30 mouse cellular contexts compared by ENCODE assay signal in genomic region chr6:27317422-27317821, GRCm38 (mm10).
DNase-seq lines count a peak whose midpoint lies in the region; ATAC-seq and TF ChIP-seq lines count a peak whose summit lies in the region.
"Had no signal": no experiment of that assay in that cellular context is flagged by ENCODE, and none has a peak within 500 bp of the region (broad histone marks: within the 10 kb centered on the region; RNA-seq: fewer than 3 reads in every experiment).

No protein-coding gene starts in this region.

- H3K4me3 ChIP-seq in forebrain, postnatal 0 days (ENCODE audit: low read depth, low read length), result no peak overlapping the region
- H3K4me3 ChIP-seq in forebrain, embryonic 16.5 days (replicated peaks; ENCODE audit: low read length), result no peak overlapping the region
- H3K4me3 ChIP-seq: embryonic facial prominence, embryonic 12.5 days; gastrocnemius, adult 2 months; heart, embryonic 12.5 days; kidney, embryonic 15.5 days; limb, embryonic 10.5 days; limb, embryonic 15.5 days; liver, embryonic 13.5 days; megakaryocyte, embryonic 14.5 days had no signal

- H3K36me3 ChIP-seq in forebrain, postnatal 0 days (ENCODE audit: insufficient read depth), result no peaks in the 10 kb centered on the region
- H3K36me3 ChIP-seq in forebrain, embryonic 16.5 days (ENCODE audit: control insufficient read depth, insufficient read depth), result no peaks in the 10 kb centered on the region
- H3K36me3 ChIP-seq: embryonic facial prominence, embryonic 12.5 days; G1E; heart, embryonic 12.5 days; kidney, embryonic 15.5 days; limb, embryonic 10.5 days; limb, embryonic 15.5 days; liver, embryonic 13.5 days had no signal

- no peak for TF ChIP-seq CTCF in forebrain, postnatal 0 days (IDR thresholded peaks at IDR 0.05; ENCODE audit: low read depth)

- H3K9me3 ChIP-seq in forebrain, postnatal 0 days (ENCODE audit: low read length), result no peaks in the 10 kb centered on the region
- H3K9me3 ChIP-seq in forebrain, embryonic 16.5 days (ENCODE audit: control insufficient read depth, low read length), result no peaks in the 10 kb centered on the region
- H3K9me3 ChIP-seq: embryonic facial prominence, embryonic 12.5 days; G1E; heart, embryonic 12.5 days; kidney, embryonic 15.5 days; limb, embryonic 10.5 days; limb, embryonic 15.5 days; liver, embryonic 13.5 days; megakaryocyte, embryonic 14.5 days had no signal

- DNase-seq in forebrain, postnatal 0 days, result peak; percentile 8
- DNase-seq in left cerebral cortex, postnatal 4 days, result peak; percentile 4
- no peak for DNase-seq in left cerebral cortex, postnatal 25 days (ENCODE audit: low spot score in 2 of 2)
- peak; percentile 32 to 44 for DNase-seq in right cerebral cortex, postnatal 10 days (ENCODE audit: low spot score in 2 of 2)
- no peak for DNase-seq in right cerebral cortex, adult 2 months (ENCODE audit: low spot score in 2 of 2)
- DNase-seq in adrenal gland, adult 8-10 months, result no peak
- DNase-seq in embryo, embryonic 11 days, result no peak
- DNase-seq: adrenal gland, postnatal 14 days; cerebellum, adult 18-20 months; gastrocnemius, adult 2 months; gastrocnemius, postnatal 36 days; heart, adult 18-20 months; heart, postnatal 4 days; kidney, adult 18-20 months; kidney, postnatal 25 days; liver, embryonic 13.5 days; lung, adult 18-20 months; lung, postnatal 4 days; right cerebral cortex, postnatal 14 days had no signal

- H3K4me2 ChIP-seq in forebrain, postnatal 0 days (ENCODE audit: low read depth), result no peak overlapping the region
- no peak overlapping the region for H3K4me2 ChIP-seq in forebrain, embryonic 16.5 days (ENCODE audit: low read length)
- H3K4me2 ChIP-seq: embryonic facial prominence, embryonic 12.5 days; heart, embryonic 12.5 days; kidney, embryonic 15.5 days; limb, embryonic 15.5 days; liver, embryonic 13.5 days had no signal

- no peaks in the 10 kb centered on the region for H3K27me3 ChIP-seq in forebrain, postnatal 0 days (ENCODE audit: insufficient read depth, low read length)
- no peaks in the 10 kb centered on the region for H3K27me3 ChIP-seq in forebrain, embryonic 16.5 days (replicated peaks; ENCODE audit: control insufficient read depth, insufficient read depth, low read length)
- H3K27me3 ChIP-seq: embryonic facial prominence, embryonic 12.5 days; heart, embryonic 12.5 days; kidney, embryonic 15.5 days; limb, embryonic 15.5 days; liver, embryonic 13.5 days; megakaryocyte, embryonic 14.5 days; Patski had no signal

- ATAC-seq in forebrain, postnatal 0 days, result peak; percentile 60
- ATAC-seq in forebrain, embryonic 16.5 days, result no peak
- ATAC-seq: forebrain, embryonic 14.5 days; lung, postnatal 0 days; Patski had no signal

- intact Hi-C loops in left cerebral cortex, postnatal 4 days (cut with DNase I), result no loop called here
- intact Hi-C loops in left cerebral cortex, postnatal 25 days (cut with DNase I), result no loop called here

- WGBS in forebrain, postnatal 0 days, result 66% methylated on average over 3 of the region's 3 CpGs
- 64% methylated on average over 3 of the region's 3 CpGs for WGBS in forebrain, embryonic 16.5 days

- no peak overlapping the region for H3K9ac ChIP-seq in forebrain, postnatal 0 days
- no peak overlapping the region for H3K9ac ChIP-seq in forebrain, embryonic 16.5 days (replicated peaks; ENCODE audit: low read depth, low read length)
- H3K9ac ChIP-seq: embryonic facial prominence, embryonic 12.5 days; heart, embryonic 12.5 days; kidney, embryonic 15.5 days; limb, embryonic 15.5 days; liver, embryonic 13.5 days had no signal

- no peak overlapping the region for H3K27ac ChIP-seq in forebrain, postnatal 0 days (ENCODE audit: low read depth, low read length)
- H3K27ac ChIP-seq in forebrain, embryonic 16.5 days (ENCODE audit: low read length), result no peak overlapping the region
- H3K27ac ChIP-seq: embryonic facial prominence, embryonic 12.5 days; gastrocnemius, adult 2 months; kidney, embryonic 15.5 days; limb, embryonic 10.5 days; limb, embryonic 15.5 days; liver, embryonic 13.5 days had no signal

- no peaks in the 10 kb centered on the region for H3K4me1 ChIP-seq in forebrain, postnatal 0 days (ENCODE audit: insufficient read depth)
- H3K4me1 ChIP-seq in forebrain, embryonic 16.5 days (replicated peaks; ENCODE audit: control insufficient read depth, insufficient read depth, low read length), result no peaks in the 10 kb centered on the region
- H3K4me1 ChIP-seq: embryonic facial prominence, embryonic 12.5 days; heart, embryonic 12.5 days; kidney, embryonic 15.5 days; liver, embryonic 13.5 days; megakaryocyte, embryonic 14.5 days had no signal

Comparison
In these comparisons a context has a peak if more than half of its experiments do, and no peak if none do; other contexts are left out.
1. DNase-seq: peak in forebrain, postnatal 0 days (single experiment), left cerebral cortex, postnatal 4 days (single experiment) and right cerebral cortex, postnatal 10 days (2 of 2); none in left cerebral cortex, postnatal 25 days (0 of 2), right cerebral cortex, adult 2 months (0 of 2), adrenal gland, adult 8-10 months (single experiment) and embryo, embryonic 11 days (single experiment).